Mouse (Mus musculus) frontal cortex, postnatal 36 days (tissue): ENCODE data around the gene Csf3.
"Not testable (repeated sequence)": the region's sequence is repeated elsewhere in the genome, so short reads cannot be mapped to it uniquely, and the experiment has no call there.

Experiments used
- DNase-seq, 2 experiments: peaks; one replicate each; pipeline ENCODE4 v3.0.0; 2022; ENCODE audit warnings: low spot score in 2 of 2

The Csf3 gene

DNA sequence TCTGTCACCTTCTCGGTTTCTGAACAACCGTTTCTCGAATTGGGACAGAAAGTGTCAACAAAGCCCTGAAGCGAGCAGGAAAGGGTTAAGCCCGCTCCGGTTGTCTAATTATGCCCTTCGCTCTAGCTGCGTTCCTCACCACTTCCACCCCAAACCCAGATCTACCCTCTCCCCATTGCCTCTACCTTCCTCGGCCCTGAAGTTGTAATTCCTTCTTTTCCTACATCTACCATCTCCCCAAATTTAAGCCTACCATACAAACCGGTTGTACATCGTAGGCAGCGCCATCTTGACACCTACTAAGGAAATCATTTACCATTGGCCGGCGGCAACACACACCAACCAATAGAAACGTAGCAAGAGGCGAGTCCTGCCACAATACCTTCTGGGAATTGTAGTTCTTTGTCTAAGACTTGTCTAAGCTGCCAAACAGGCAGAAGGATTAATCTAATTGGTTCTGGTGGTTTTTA lies 28.1 kb downstream of the Csf3 start, which contains the start of gene Med24:
Gene Med24 (minus strand): TSS at position 317 of the 470 bp plus-strand sequence.
- peak; percentile 82 to 95 for DNase-seq

DNA sequence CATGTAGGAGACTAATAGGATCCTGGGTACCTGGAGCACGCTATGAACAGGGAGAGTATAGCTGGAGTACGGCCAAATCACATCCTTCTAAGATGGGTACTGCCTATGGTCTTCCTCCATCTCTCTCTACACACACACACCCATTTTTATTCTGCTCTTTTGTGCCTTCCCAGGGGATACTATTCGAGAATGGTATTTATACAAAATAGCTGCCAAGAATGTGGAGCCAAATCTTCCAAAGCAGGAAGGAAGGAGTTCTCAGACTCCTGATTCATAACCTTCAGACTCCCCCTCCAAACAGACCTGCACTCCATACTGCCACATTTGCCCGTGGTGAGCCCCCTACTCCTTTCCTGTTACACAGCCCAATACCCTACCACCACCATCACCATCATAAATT lies 29.7 kb downstream of the Csf3 start:
- DNase-seq, result no peak

DNA sequence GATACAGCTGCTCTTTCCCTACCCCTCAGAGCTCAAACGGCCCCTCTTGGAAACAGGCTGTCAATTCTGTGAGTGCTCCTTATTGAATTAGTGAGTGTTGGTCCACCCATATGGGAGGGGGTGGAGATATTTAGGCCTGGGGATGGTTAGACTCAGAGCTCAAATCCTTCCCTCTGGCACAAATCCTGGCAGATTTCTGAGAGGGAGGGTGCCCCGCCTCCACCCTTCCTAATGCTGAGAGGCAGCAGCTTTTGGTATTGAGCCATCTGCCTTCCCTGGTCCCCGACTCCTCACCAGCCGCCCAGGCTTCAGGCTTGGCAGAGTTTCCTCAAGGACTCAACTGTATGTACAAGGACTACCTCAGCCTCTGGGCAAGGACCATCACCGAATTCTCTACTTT lies 30.1 kb downstream of the Csf3 start:
- DNase-seq, result peak; percentile 78 to 85

DNA sequence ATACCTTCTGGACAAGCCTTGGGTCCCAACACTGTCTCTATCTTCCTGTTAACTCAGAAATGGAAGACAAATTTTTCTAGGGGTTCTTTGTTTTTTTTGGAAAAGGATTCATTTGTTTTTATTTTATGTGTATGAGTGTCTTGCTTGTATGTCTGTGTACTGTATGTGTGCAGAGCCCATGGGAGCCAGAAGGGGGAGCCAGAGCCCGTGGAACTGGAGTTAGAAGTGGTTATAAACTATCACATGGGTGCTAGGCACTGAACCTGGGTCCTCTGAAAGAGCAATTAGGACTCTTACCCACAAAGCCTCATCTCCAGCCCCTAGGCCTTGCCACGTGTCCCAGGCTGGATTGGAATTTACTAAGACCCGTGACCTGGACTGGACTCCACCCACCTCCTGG lies 33.0 kb downstream of the Csf3 start:
- DNase-seq, result no peak

GRCm38 (mm10) chr11:98735111-98735510 lies 34.0 kb downstream of the Csf3 start:
- DNase-seq, result peak in 1 of 2 experiments; percentile 53

- DNase-seq, result no peak
These were observed 35.1 kb downstream of the Csf3 start for GRCm38 (mm10) chr11:98736176-98736575.

DNA sequence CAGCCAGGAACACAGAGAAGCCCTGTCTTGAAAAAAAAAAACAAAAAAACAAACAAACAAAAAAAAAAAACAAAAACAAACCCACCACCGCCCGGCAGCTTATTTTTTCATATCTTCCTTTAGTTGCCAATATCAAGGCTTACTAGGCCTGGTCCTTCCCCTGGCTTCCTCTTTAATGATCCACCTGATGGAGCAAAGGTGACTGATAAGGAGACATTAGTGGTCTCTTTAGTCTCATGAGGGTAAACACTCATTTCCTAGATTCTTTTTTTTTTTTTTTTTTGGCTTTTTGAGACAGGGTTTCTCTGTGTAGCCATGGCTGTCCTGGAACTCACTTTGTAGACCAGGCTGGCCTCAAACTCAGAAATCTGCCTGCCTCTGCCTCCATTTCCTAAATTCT lies 36.2 kb downstream of the Csf3 start:
- DNase-seq, result not testable (repeated sequence)

GRCm38 (mm10) chr11:98738428-98738911 lies 37.4 kb downstream of the Csf3 start:
- peak; percentile 54 to 67 for DNase-seq

- DNase-seq, result no peak
These were observed 37.9 kb downstream of the Csf3 start for GRCm38 (mm10) chr11:98738925-98739324.

DNA sequence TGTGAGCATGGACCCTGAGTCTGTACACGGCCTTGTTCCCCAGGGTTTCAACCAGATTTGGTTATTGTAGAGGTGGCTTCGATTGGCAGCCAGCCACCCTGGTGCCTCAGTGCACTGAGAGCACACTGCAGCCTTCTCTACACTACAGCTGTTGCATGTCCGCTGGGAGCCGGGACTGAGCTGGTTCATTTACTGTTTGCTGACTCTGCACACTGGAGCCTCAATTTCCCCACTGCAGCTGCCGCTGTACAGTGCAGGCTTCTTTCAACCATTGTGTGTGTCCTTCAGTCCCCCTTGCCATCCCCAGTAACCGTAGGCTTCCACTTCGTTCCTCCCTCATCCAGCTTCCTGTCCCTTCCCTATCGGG lies 38.9 kb downstream of the Csf3 start:
- peak in 1 of 2 experiments; percentile 47 for DNase-seq

DNA sequence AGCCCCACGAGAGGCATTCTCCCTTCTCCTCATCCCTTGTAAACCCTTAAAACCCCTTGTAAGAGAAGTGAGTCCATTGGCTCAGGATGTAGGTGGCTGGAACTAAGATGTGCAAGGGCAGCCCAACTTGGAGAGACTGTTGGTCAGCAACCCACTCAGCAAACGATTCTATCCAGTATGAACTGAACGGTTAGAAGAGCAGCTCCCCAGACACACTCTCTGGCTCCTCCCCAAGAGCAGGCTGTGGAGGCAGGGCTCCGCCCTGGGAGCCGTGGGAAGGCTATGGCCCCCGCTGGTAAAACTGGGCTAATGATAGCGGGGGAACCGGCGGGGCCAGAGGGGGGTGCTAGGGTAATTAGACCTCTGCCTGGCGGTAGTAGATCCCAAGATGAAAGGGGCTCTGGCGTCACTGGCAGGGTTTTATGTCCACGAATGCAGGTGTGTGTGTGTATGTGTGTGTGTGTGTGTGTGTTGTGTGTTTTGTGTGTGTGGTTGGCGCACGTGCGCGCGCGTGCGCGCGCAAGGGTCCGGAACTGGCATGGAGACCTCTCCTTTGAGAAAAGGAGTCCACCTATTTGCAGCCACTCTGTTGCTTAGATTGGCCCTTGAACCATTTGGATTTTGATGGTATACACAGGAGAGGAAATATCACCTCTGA lies 39.5 kb downstream of the Csf3 start, which contains the start of gene Thra:
Gene Thra (plus strand): TSS at position 246 of the 658 bp plus-strand sequence.
- peak; percentile 70 to 71 for DNase-seq

- DNase-seq, result peak in 1 of 2 experiments; percentile 44
These were observed 40.1 kb downstream of the Csf3 start for GRCm38 (mm10) chr11:98741051-98741620.

- DNase-seq, result peak in 1 of 2 experiments; percentile 60
These were observed 40.7 kb downstream of the Csf3 start for GRCm38 (mm10) chr11:98741622-98742396.

DNA sequence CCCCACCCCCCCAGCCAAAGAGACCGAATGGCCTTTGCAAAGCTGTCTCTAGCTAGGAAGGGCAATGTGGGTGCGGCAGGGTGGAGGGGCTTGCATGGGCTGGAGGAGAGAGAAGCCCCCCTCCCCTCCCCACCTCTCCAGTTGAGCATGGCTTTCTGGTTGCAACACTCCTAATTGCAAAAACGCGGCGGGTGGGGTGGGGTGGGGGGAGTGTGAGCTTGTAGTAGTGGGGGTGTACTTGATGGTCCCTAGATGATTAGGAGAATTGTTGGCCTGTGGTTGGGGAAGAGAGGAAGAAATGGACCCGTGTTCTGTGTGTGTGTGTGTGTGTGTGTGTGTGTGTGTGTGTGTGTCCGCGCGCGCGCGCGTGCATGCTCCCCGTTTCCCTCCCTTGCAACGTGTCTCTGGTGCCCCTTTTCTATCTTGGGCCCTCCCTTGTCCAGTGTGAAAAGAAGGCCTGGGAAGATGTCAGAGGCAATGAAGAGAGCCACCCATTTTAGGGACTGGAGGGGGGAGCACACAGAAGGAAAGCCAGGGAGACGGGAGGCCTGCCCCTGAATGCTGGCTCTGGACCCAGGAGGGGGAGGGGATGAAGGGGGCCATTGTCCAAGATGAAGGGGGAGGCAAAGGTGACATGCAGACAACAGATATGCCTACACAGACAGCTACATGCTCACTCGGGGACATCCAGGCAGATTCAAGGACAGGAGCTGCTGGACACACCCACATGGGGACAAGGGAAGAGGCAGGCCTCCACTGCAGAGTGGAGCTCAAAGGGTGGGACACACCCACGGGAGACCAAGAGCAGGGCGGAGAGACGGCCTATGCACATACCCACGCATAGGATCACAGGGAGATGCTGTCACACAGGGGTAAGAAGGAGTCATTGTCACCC lies 41.6 kb downstream of the Csf3 start:
- no peak for DNase-seq

GRCm38 (mm10) chr11:98743655-98744345 lies 42.7 kb downstream of the Csf3 start:
- no peak for DNase-seq

DNA sequence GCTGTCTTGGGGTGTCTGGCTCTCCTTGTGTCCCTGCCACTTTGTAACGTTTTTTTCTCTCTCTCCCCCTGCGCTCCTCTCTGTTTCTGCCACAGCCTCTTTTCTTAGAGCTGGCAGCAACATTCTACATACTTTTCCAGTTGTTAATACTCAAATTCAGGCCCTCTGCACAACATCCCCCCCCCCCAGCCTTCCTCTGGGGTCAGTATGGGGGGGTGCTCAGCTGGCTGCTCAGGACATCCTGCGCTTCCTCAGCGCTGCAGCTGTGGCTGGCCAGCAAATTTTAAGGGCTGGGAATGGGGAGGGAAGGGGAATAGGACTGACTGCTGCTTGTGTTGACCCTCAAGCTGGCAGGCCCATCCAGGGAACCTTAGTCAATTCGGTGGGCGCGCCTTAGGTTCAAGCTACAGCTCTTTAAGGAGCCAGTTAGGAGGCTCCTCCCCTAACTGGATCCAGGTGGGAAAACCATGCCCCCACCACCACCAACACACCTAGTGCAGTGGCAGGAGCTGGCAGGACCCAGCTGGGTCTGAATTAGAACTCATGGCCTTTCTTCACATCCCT lies 43.5 kb downstream of the Csf3 start:
- DNase-seq, result no peak

- no peak for DNase-seq
These were observed 45.1 kb downstream of the Csf3 start for GRCm38 (mm10) chr11:98745932-98746853.

DNA sequence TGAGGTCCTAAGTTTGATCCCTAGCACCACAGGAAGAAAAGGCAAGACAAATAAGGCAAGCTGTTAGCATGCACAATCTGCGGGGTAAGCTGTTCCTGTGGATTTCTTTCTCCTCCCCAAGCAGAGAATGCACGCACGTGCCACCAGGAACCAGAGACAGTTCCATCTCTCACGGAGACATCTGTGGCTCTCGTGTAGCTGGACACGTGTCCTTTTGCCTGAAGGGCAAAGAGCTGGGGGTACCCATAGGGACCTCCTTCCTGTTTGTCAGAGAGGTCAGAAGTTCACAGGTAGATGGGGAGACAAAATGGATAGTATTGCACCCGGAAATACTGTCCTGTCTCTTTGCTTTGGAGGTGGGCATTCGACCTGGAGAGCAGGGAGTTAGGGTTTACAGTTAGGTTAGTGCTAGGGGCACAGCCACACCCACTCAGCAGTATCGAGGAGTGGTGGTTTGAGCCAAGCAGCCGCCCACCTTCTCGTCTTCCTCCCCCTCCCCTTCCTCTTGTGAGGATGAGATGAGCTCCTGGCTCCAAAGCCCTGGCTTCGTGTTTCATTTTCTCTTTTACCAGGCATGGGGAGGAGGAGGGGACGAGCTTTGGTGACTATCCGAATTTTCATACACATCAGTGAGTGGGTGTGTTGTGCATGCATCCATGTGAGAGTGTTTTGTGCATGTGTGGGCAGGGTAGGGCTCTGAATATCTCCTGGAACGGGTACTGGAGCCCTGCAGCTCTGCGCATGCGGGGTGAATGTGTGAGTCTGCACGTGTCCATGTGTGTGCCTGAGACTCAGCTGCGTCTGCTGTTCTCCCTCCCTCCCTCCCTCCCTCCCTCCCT lies 46.0 kb downstream of the Csf3 start:
- peak; percentile 92 to 96 for DNase-seq
